Comparison of ENCODE assay signal across 17 mouse cellular contexts in the genomic region with DNA sequence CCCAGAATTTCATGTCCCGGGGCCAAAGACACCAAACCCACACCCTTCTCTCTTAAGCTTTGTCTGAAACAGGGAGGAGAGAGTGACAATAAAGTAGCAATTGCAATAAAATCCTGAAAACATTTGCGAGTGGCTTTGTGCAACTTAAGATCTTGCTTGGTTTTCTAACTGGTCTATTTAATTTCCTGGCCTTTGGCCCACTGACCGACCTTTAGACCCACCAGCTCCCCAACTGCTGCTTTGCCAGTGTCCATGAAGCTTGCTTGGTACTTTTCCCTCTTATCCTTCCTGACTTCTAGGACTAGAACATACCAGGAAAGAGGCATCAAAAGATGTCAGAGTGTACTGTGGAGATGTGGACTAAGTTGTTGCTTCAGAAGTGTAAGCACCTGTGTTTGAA. TPM values are rescaled to one million over a fixed set of nuclear protein-coding genes. Genes with fewer than 3 reads are reported as not detected.
"Had no signal": no experiment of that assay in that cellular context is flagged by ENCODE, and none has a peak within 500 bp of the region (broad histone marks: within the 10 kb centered on the region; RNA-seq: fewer than 3 reads in every experiment).

No protein-coding gene starts in this region.

- H3K4me3 ChIP-seq: hindbrain, embryonic 13.5 days; limb, embryonic 15.5 days; midbrain, embryonic 10.5 days; midbrain, embryonic 15.5 days; neural tube, embryonic 12.5 days had no signal

- H3K4me1 ChIP-seq: hindbrain, embryonic 13.5 days; limb, embryonic 15.5 days; midbrain, embryonic 10.5 days; midbrain, embryonic 15.5 days; neural tube, embryonic 12.5 days had no signal

- H3K36me3 ChIP-seq: hindbrain, embryonic 13.5 days; limb, embryonic 15.5 days; midbrain, embryonic 10.5 days; midbrain, embryonic 15.5 days; neural tube, embryonic 12.5 days had no signal

- H3K27ac ChIP-seq: hindbrain, embryonic 13.5 days; hindbrain, postnatal 0 days; kidney, postnatal 0 days; limb, embryonic 15.5 days; midbrain, embryonic 10.5 days; midbrain, embryonic 15.5 days; neural tube, embryonic 12.5 days had no signal

- H3K27me3 ChIP-seq: hindbrain, embryonic 13.5 days; limb, embryonic 15.5 days; midbrain, embryonic 15.5 days; neural tube, embryonic 12.5 days had no signal

- DNase-seq: layer of hippocampus, adult 9-11 months; layer of hippocampus, postnatal 36 days; lung, embryonic 14.5 days; lung, postnatal 10 days; lung, postnatal 4 days; thymus, postnatal 36 days had no signal

RNA-seq across cellular contexts. Expression of gene Llcfc1, which starts 1.4 kb away (rescaled TPM):
- polyA plus RNA-seq: hindbrain, embryonic 13.5 days; hindbrain, postnatal 0 days; intestine, embryonic 14.5 days; limb, embryonic 11.5 days; limb, embryonic 15.5 days; lung, embryonic 14.5 days; midbrain, embryonic 10.5 days; midbrain, embryonic 15.5 days; neural tube, embryonic 12.5 days; thymus, postnatal 0 days had no signal

RNA-seq across cellular contexts. Expression of gene Trpv5, which starts 5.0 kb away (rescaled TPM):
- polyA plus RNA-seq: hindbrain, embryonic 13.5 days; hindbrain, postnatal 0 days; intestine, embryonic 14.5 days; limb, embryonic 11.5 days; limb, embryonic 15.5 days; lung, embryonic 14.5 days; midbrain, embryonic 10.5 days; midbrain, embryonic 15.5 days; neural tube, embryonic 12.5 days; stomach, embryonic 14.5 days had no signal
